Mouse (Mus musculus) liver, embryonic 14.5 days (tissue): ENCODE results near the gene Gpr6.

Source experiments
- CTCF ChIP-seq: IDR thresholded peaks from 2 replicates; pipeline ENCODE4 v1.5.1; 2016; ENCODE audit warnings: antibody characterized with exemption, low read depth, control low read depth
- EP300 ChIP-seq: IDR thresholded peaks from 2 replicates; pipeline ENCODE4 v1.6.1; 2016; ENCODE audit warnings: antibody characterized with exemption, low read depth

- TF ChIP-seq CTCF = no peak
- TF ChIP-seq EP300 = no peak
Measured at GRCm38 (mm10) chr10:41037722-41038121, 34.4 kb downstream of the Gpr6 start.
